Mouse (Mus musculus): ENCODE data around the gene Hexa. TPM values are rescaled to one million over a fixed set of nuclear protein-coding genes. Genes with fewer than 3 reads are reported as not detected.

The Hexa gene
- total RNA-seq, 2 experiments from 2014 or later, result 33.4 to 33.7 TPM

GRCm38 (mm10) chr9:59553719-59554118, 14.4 kb downstream of the Hexa start:
- DNase-seq, result peak; percentile 21

DNA sequence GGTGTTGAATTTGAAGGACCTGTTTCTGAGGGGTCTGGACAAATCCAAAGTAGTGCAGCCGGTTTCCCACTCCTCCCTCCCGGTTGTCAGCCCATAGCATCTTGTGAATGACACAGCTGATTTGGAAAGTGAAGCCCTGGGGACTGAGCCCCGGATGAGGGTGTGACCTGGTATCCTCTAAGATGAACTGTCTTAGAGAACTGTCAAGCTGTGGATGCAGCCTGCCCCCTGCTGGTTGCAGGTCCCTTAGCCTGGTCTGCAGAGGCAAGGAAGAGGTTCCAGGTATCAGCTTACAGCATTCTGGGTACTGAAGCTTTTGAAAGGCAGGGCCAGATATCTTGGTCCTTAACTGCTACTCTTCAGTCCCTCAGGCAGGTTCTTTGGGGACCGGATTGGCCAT, 26.3 kb downstream of the Hexa start:
- DNase-seq, result peak; percentile 86

- DNase-seq, result peak; percentile 76
Observed at GRCm38 (mm10) chr9:59567111-59567510, 27.8 kb downstream of the Hexa start.

DNA sequence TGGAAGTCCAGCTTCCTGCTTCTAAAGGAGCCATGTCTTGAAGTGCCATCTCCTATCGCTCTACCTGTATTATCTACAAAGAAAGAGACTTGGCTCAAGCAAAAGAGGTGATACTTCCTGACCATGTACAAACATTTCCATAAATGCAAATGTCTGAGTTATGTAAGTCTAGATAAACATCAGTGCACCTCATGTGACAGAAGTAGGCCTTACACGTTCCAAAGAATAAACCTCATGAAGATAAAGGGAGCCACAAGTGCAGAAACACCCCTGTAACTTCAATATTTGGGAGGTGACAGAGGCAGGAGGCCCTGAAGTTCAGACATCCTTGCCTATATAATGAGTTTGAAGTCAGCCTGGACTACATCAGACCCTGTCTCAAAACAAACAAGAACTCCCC, 32.5 kb downstream of the Hexa start:
- no peak for DNase-seq

GRCm38 (mm10) chr9:59577401-59577800, 38.1 kb downstream of the Hexa start:
- DNase-seq, result no peak

GRCm38 (mm10) chr9:59577844-59578504, 38.6 kb downstream of the Hexa start, which contains the start of gene Celf6:
Celf6 (plus strand) TSS chr9:59577917.
- DNase-seq, result peak; percentile 94

DNA sequence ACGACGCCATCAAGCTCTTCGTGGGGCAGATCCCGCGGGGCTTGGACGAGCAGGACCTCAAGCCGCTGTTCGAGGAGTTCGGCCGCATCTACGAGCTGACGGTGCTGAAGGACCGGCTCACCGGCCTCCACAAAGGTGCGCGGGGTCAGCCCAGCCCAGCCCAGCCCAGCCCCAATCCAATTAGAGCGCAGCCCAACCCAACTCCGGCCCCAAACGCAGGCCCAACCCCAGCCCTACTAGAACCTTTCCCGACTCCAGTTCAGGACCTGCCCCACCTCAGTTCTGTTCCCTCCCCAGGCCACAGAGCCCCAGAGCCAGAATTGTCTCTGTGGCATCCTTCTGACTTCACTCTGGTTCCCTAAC, 39.1 kb downstream of the Hexa start:
- DNase-seq, result no peak

GRCm38 (mm10) chr9:59584871-59585308, 45.5 kb downstream of the Hexa start:
- DNase-seq, result peak; percentile 80

GRCm38 (mm10) chr9:59588252-59588651, 48.9 kb downstream of the Hexa start:
- no peak for DNase-seq

DNA sequence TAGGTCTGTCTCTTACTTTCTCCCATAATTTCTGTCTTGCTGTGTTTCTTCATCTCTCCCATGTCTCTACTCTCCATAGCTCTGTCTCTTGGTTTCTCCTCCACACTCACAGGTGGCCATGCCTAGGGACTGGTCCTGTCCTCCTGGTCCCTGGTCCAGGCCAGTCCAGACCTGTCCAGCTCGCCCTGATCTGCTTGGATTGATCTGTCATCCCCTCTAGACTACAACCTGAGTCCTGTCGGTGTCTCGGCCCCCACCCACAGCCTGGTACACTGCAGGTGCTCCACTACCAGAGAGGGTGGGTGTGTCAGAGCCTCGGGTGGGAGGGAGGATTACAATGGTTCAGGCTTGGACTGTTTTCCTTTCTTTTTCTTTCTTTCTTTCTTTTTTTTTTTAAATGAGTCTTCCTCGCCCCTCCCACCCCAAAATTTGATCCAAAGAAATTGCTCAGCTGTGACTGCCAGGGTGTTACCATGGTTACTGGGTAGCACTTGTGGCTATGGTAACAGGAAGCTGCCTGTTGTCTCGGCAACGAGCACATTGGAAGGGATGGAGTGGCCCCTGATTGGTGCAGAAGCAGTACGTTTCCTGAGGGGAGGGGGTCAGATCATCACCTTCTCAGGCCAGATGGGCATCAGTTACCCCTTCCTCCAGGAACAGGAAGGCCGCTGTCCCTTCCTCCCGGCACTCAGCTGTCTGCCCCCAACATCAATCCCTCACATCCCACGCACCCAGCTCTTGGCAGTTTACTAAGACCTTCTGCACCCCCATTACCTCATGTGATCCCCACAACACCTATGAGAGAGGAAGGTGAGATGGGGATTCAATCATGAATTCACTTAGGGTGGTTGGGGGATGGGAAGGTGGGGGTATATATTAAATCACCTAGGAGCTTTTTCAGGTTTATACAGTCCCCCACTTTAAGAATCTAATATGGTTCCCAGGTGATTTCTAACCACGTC, 49.7 kb downstream of the Hexa start:
- no peak for DNase-seq

GRCm38 (mm10) chr9:59589703-59590439, 50.5 kb downstream of the Hexa start:
- DNase-seq, result no peak

DNA sequence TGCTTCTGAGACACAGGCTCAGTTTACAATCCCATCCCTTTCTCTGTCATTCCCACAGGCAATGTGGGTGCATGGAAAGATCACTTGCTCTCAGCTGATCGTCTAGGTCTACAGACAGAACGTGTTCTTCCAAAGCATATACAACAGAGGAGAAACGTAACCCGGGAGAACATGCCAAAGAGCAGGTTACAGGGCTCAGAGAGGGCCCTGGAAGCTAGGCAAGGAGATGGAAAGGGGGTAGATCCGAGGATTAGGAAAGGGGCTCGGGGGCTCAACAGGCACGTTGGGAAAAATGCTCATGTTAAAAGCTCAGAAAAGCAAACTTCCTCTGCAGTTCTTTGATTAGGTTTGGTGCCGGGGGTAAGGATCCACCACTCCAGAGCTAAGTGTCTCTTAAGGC, 62.3 kb downstream of the Hexa start:
- DNase-seq, result no peak

GRCm38 (mm10) chr9:59605967-59606366, 66.6 kb downstream of the Hexa start:
- DNase-seq, result no peak

DNA sequence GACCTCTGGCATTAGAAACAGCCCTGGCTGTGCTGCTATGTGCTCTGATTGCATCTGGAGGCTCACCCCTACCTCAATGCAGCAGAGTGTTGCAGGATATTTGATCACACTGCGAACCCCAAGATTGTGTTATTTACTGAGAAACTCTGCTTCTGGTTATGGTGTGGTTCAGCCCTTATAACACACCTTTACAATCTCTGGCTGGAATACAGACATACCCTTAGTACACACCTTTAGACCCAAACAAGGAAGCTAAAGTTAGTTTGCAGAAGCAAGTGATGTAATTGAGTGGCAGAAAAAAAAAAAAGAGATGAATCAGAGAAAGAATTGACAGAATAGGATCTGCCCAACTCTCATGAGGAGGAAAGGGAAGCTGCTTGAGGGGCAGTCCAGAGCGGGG, 71.6 kb downstream of the Hexa start:
- no peak for DNase-seq

Other genes with a start within 250 kb of the Hexa start
- gene Adpgk, start 248.0 kb upstream of the Hexa start, total RNA-seq (2021), result 10 to 100 TPM; 13.0 to 13.6 TPM
- 1 to 10 TPM; 3.2 to 4.2 TPM for gene Bbs4, start 186.0 kb upstream of the Hexa start, total RNA-seq (2021)
- 100 to 1,000 TPM in 1 of 2 experiments, 10 to 100 TPM in 1; 99.4 to 102 TPM for gene Arih1, start 52.9 kb upstream of the Hexa start, total RNA-seq (2021)
- gene Tmem202, start 307 bp downstream of the Hexa start, total RNA-seq (2021), result under 1 TPM; 0.23 to 0.71 TPM
- under 1 TPM; 0.09 to 0.12 TPM for gene Celf6, start 38.4 kb downstream of the Hexa start, total RNA-seq (2021)
- 10 to 100 TPM; 16.7 to 17.3 TPM for gene Parp6, start 77.7 kb downstream of the Hexa start, total RNA-seq (2021)
- 1,000 to 10,000 TPM; 1,087 to 1,151 TPM for gene Pkm, start 116.8 kb downstream of the Hexa start, total RNA-seq (2021)
- gene Gramd2, start 140.6 kb downstream of the Hexa start, total RNA-seq (2021), result under 1 TPM in 1 of 2 experiments, not detected in 1; 0.11 TPM
- 1 to 10 TPM; 4.3 to 4.4 TPM for gene Senp8, start 211.2 kb downstream of the Hexa start, total RNA-seq (2021)
- gene Myo9a, start 211.4 kb downstream of the Hexa start, total RNA-seq (2021), result 10 to 100 TPM; 21.5 to 23.4 TPM

All from heart, postnatal 4 days (tissue).